ENCODE assay signal across 12 mouse cellular contexts in the genomic region with DNA sequence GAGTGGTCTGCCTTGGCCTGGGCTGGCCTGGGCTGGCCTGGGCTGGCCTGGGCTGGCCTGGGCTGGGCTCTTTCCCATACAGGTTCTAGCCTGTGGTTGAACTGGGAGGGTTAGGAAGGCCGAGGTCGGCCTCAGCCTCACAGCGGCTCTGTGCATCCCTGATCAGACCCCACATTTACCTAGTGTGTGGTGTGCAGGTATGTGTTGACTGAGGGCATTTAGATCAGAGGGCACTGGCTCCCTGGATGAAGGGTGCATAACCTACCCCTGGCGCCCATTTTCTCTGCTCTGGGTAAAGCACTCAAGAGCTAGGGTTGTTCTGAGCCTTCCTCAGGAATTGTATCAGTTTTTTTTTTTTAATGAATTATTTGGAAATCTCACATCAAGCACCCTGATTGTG. TPM values are rescaled to one million over a fixed set of nuclear protein-coding genes. Genes with fewer than 3 reads are reported as not detected.
A peak's percentile ranks its signal among the peaks of the same experiment; 100 is the strongest.
DNase-seq lines count a peak whose midpoint lies in the region; ATAC-seq and TF ChIP-seq lines count a peak whose summit lies in the region.
"Had no signal": no experiment of that assay in that cellular context is flagged by ENCODE, and none has a peak within 500 bp of the region (broad histone marks: within the 10 kb centered on the region; RNA-seq: fewer than 3 reads in every experiment).

A gene (plus strand): TSS at position 224 of the 400 bp plus-strand sequence.

- H3K27ac ChIP-seq in heart, embryonic 15.5 days = 0 out of 2 replicates have a peak within 1 kb of the TSS, but pooled peaks have one; percentile 79
- no peak within 1 kb of the TSS for H3K27ac ChIP-seq in midbrain, postnatal 0 days (ENCODE audit: low read depth, low read length)
- H3K27ac ChIP-seq in midbrain, embryonic 10.5 days (replicated peaks) = no peak within 1 kb of the TSS
- no peak within 1 kb of the TSS for H3K27ac ChIP-seq in limb, embryonic 10.5 days
- no peak within 1 kb of the TSS for H3K27ac ChIP-seq in stomach, embryonic 16.5 days (ENCODE audit: low read length)

- peak within 1 kb of the TSS; percentile 61 for H3K4me3 ChIP-seq in heart, embryonic 15.5 days
- H3K4me3 ChIP-seq in midbrain, postnatal 0 days (ENCODE audit: low read depth, low read length) = peak within 1 kb of the TSS; percentile 44; the same call in 1 of the 2 replicates
- no peak within 1 kb of the TSS for H3K4me3 ChIP-seq in midbrain, embryonic 10.5 days
- peak within 1 kb of the TSS; percentile 66; the same call in 1 of the 2 replicates for H3K4me3 ChIP-seq in limb, embryonic 10.5 days
- no peak within 1 kb of the TSS for H3K4me3 ChIP-seq in stomach, embryonic 16.5 days (replicated peaks; ENCODE audit: low read length)

- H3K4me1 ChIP-seq in heart, embryonic 15.5 days (replicated peaks) = peaks cover 35% of the 10 kb centered on the region
- no peaks in the 10 kb centered on the region for H3K4me1 ChIP-seq in midbrain, postnatal 0 days (ENCODE audit: insufficient read depth, low read length)
- peaks cover 18% of the 10 kb centered on the region for H3K4me1 ChIP-seq in midbrain, embryonic 10.5 days
- H3K4me1 ChIP-seq in limb, embryonic 10.5 days = peaks cover 34% of the 10 kb centered on the region
- H3K4me1 ChIP-seq in stomach, embryonic 16.5 days (ENCODE audit: control insufficient read depth, insufficient read depth, low read length) = peaks cover 4% of the 10 kb centered on the region; the same call in 1 of the 2 replicates

- WGBS in heart, embryonic 15.5 days = 61% methylated on average over 4 of the region's 4 CpGs
- 83% methylated on average over 4 of the region's 4 CpGs for WGBS in midbrain, postnatal 0 days
- WGBS in midbrain, embryonic 10.5 days = 82% methylated on average over 4 of the region's 4 CpGs
- WGBS in limb, embryonic 10.5 days = 78% methylated on average over 4 of the region's 4 CpGs
- 72% methylated on average over 4 of the region's 4 CpGs for WGBS in stomach, embryonic 16.5 days

- H3K9ac ChIP-seq in heart, embryonic 15.5 days = peak within 1 kb of the TSS; percentile 66; the same call in 1 of the 2 replicates
- no peak within 1 kb of the TSS for H3K9ac ChIP-seq in midbrain, postnatal 0 days (replicated peaks; ENCODE audit: low read length, poor library complexity, severe bottlenecking)
- no peak within 1 kb of the TSS for H3K9ac ChIP-seq in stomach, embryonic 16.5 days (ENCODE audit: low read length)

- peaks cover 14% of the 10 kb centered on the region for H3K27me3 ChIP-seq in heart, embryonic 15.5 days
- peaks cover 13% of the 10 kb centered on the region for H3K27me3 ChIP-seq in midbrain, postnatal 0 days (ENCODE audit: insufficient read depth, low read length)
- peaks cover 54% of the 10 kb centered on the region for H3K27me3 ChIP-seq in midbrain, embryonic 10.5 days (ENCODE audit: low read depth, poor library complexity, severe bottlenecking)
- H3K27me3 ChIP-seq in limb, embryonic 10.5 days (ENCODE audit: low read depth, poor library complexity, severe bottlenecking) = peaks cover 48% of the 10 kb centered on the region
- H3K27me3 ChIP-seq in stomach, embryonic 16.5 days (ENCODE audit: control insufficient read depth, insufficient read depth, low read length) = peaks cover 20% of the 10 kb centered on the region

- intact Hi-C loops in heart, postnatal 36 days (cut with DNase I) = no loop called here

- no peaks in the 10 kb centered on the region for H3K9me3 ChIP-seq in heart, embryonic 15.5 days (replicated peaks)
- H3K9me3 ChIP-seq in midbrain, postnatal 0 days (ENCODE audit: low read length) = no peaks in the 10 kb centered on the region
- no peaks in the 10 kb centered on the region for H3K9me3 ChIP-seq in midbrain, embryonic 10.5 days (replicated peaks)
- H3K9me3 ChIP-seq in limb, embryonic 10.5 days (replicated peaks) = no peaks in the 10 kb centered on the region
- H3K9me3 ChIP-seq in stomach, embryonic 16.5 days (replicated peaks; ENCODE audit: control insufficient read depth, low read length) = no peaks in the 10 kb centered on the region

- DNase-seq in heart, postnatal 36 days = no peak
- no peak for DNase-seq in midbrain, postnatal 0 days (ENCODE audit: low spot score)
- no peak for DNase-seq in midbrain, embryonic 10.5 days (ENCODE audit: low spot score)
- DNase-seq in limb, embryonic 10.5 days (ENCODE audit: low spot score) = no peak
- DNase-seq in gastrocnemius, adult 18-20 months (ENCODE audit: low spot score) = no peak
- DNase-seq in frontal cortex, postnatal 36 days (ENCODE audit: low spot score in 2 of 2) = no peak
- DNase-seq: adrenal gland, postnatal 25 days; kidney, postnatal 25 days had no signal

- TF ChIP-seq CTCF in midbrain, postnatal 0 days (IDR thresholded peaks at IDR 0.05) = no peak

- peak within 1 kb of the TSS; percentile 93 for H3K4me2 ChIP-seq in heart, embryonic 15.5 days
- H3K4me2 ChIP-seq in midbrain, postnatal 0 days (ENCODE audit: low read depth, low read length, poor library complexity, severe bottlenecking) = no peak within 1 kb of the TSS
- H3K4me2 ChIP-seq in stomach, embryonic 16.5 days (ENCODE audit: low read depth, low read length) = 0 out of 2 replicates have a peak within 1 kb of the TSS, but pooled peaks have one; percentile 93

- no peak for ATAC-seq in heart, embryonic 15.5 days (replicated peaks; ENCODE audit: insufficient number of reproducible peaks, insufficient read depth, low FRiP score, low read depth)
- ATAC-seq in midbrain, postnatal 0 days (ENCODE audit: low FRiP score) = no peak
- no peak for ATAC-seq in stomach, embryonic 16.5 days (ENCODE audit: insufficient read depth, low FRiP score)

- no peaks in the 10 kb centered on the region for H3K36me3 ChIP-seq in heart, embryonic 15.5 days
- no peaks in the 10 kb centered on the region for H3K36me3 ChIP-seq in midbrain, postnatal 0 days (ENCODE audit: insufficient read depth, low read length)
- H3K36me3 ChIP-seq in midbrain, embryonic 10.5 days = no peaks in the 10 kb centered on the region
- H3K36me3 ChIP-seq in limb, embryonic 10.5 days = no peaks in the 10 kb centered on the region
- H3K36me3 ChIP-seq in stomach, embryonic 16.5 days (ENCODE audit: control insufficient read depth, insufficient read depth, low read length) = no peaks in the 10 kb centered on the region

RNA-seq across cellular contexts. Expression of the gene that starts here (rescaled TPM):
- 0.08 TPM in 1 of 2 replicates, not detected in the other for polyA plus RNA-seq in heart, embryonic 15.5 days (2015; fragmentation: Nextera tagmentation; extraction: Ambion mirVana)
- not detected for total RNA-seq in heart, postnatal 36 days (2021)
- not detected in 2 replicates for total RNA-seq in midbrain, postnatal 0 days (2014; rRNA removed)
- not detected in 2 replicates for polyA plus RNA-seq in midbrain, postnatal 0 days (2015; fragmentation: Nextera tagmentation; extraction: Ambion mirVana)
- not detected in 2 replicates for polyA plus RNA-seq in midbrain, embryonic 10.5 days (2016; fragmentation: Nextera tagmentation; extraction: Ambion mirVana)
- polyA plus RNA-seq in limb, embryonic 10.5 days (2016; fragmentation: Nextera tagmentation; extraction: Ambion mirVana) = 0.08 and 0.09 TPM in 2 replicates
- not detected in 2 replicates for polyA plus RNA-seq in stomach, embryonic 16.5 days (2015; fragmentation: Nextera tagmentation; extraction: Ambion mirVana)
- total RNA-seq in gastrocnemius, adult 18-20 months (2021) = not detected
- total RNA-seq: adrenal gland, postnatal 25 days; ES-E14 had no signal
- polyA plus RNA-seq: cortical plate, adult 2 months had no signal

Comparison
In these comparisons a context has a peak if more than half of its experiments do, and no peak if none do; other contexts are left out.
1. H3K4me3 ChIP-seq: peak in heart, embryonic 15.5 days (single experiment), midbrain, postnatal 0 days (single experiment) and limb, embryonic 10.5 days (single experiment); none in midbrain, embryonic 10.5 days (single experiment) and stomach, embryonic 16.5 days (single experiment).